Mouse (Mus musculus) neural tube, embryonic 15.5 days (tissue): ENCODE data around the gene Trim45. TPM values are rescaled to one million over a fixed set of nuclear protein-coding genes. Genes with fewer than 3 reads are reported as not detected.

Source experiments
- ATAC-seq: fragments of 200-750 bp; cut with Nextera tagmentation; 2 replicates; pipeline ENCODE4 v1.8.0; 2017; ENCODE audit warnings: mild to moderate bottlenecking, moderate TSS enrichment, moderate library complexity; ENCODE audit not compliant: low FRiP score
- H3K27ac ChIP-seq: fragments of 300-500 bp; sonication (generic); replicated peaks from 2 replicates; pipeline ENCODE4 v1.5.1; 2015; ENCODE audit warnings: mild to moderate bottlenecking, inconsistent platforms
- H3K27me3 ChIP-seq: fragments of 300-500 bp; sonication (generic); replicated peaks from 2 replicates; pipeline ENCODE4 v1.6.1; 2015; ENCODE audit warnings: inconsistent platforms
- H3K36me3 ChIP-seq: fragments of 300-500 bp; sonication (generic); 2 replicates; pipeline ENCODE4 v1.6.1; 2015; ENCODE audit warnings: inconsistent platforms
- H3K4me1 ChIP-seq: fragments of 300-500 bp; sonication (generic); 2 replicates; pipeline ENCODE4 v1.6.1; 2015; ENCODE audit warnings: inconsistent platforms
- H3K4me2 ChIP-seq: fragments of 300-500 bp; sonication (generic); 2 replicates; pipeline ENCODE4 v1.6.1; 2015; ENCODE audit warnings: inconsistent platforms, mild to moderate bottlenecking, moderate library complexity
- H3K4me3 ChIP-seq: fragments of 300-500 bp; sonication (generic); replicated peaks from 2 replicates; pipeline ENCODE4 v1.5.1; 2015; ENCODE audit warnings: mild to moderate bottlenecking, inconsistent platforms
- H3K9ac ChIP-seq: fragments of 300-500 bp; sonication (generic); replicated peaks from 2 replicates; pipeline ENCODE4 v1.6.1; 2015; ENCODE audit warnings: mild to moderate bottlenecking, inconsistent platforms
- H3K9me3 ChIP-seq: fragments of 300-500 bp; sonication (generic); replicated peaks from 2 replicates; pipeline ENCODE4 v1.6.1; 2016; ENCODE audit warnings: inconsistent platforms
- WGBS: fragments of 180-500 bp; shearing (Covaris S2); methylation state at CpG from one replicate; pipeline ENCODE4 v1.1.7; 2015; ENCODE audit warnings: mixed read lengths; 5-methylcytosine and 5-hydroxymethylcytosine counted together
- polyA plus RNA-seq: library from polyadenylated mRNA; unstranded; fragments of >200 nt; fragmentation: Nextera tagmentation; extraction: Ambion mirVana; gene quantifications from 2 replicates; pipeline ENCODE4 v1.2.1, GENCODE M21; 2015

The Trim45 gene
- polyA plus RNA-seq, 1 experiment from 2014 or later, result 6.8 TPM

- 63% methylated on average over 6 of the region's 6 CpGs for WGBS
- no peak overlapping the region for H3K4me2 ChIP-seq
- no peaks in the 10 kb centered on the region for H3K4me1 ChIP-seq
- H3K27ac ChIP-seq, result no peak overlapping the region
- H3K9me3 ChIP-seq, result no peaks in the 10 kb centered on the region
- H3K27me3 ChIP-seq, result no peaks in the 10 kb centered on the region
- H3K36me3 ChIP-seq, result peaks cover 36% of the 10 kb centered on the region
- H3K9ac ChIP-seq, result no peak overlapping the region
- ATAC-seq, result no peak
- H3K4me3 ChIP-seq, result no peak overlapping the region
These were observed 13.5 kb downstream of the Trim45 start for GRCm38 (mm10) chr3:100935521-100935920.

- WGBS, result 97% methylated on average over 6 of the region's 6 CpGs
- no peaks in the 10 kb centered on the region for H3K27me3 ChIP-seq
- no peak for ATAC-seq
These were observed 14.2 kb downstream of the Trim45 start for GRCm38 (mm10) chr3:100936201-100936600.

GRCm38 (mm10) chr3:100938211-100938610 is 16.2 kb downstream of the Trim45 start:
- Histone ChIP-seq H3K27ac (no peak overlapping the region), H3K4me3 (no peak overlapping the region), H3K9ac (no peak overlapping the region), H3K27me3 (no peaks in the 10 kb centered on the region), H3K4me1 (no peaks in the 10 kb centered on the region), H3K9me3 (no peaks in the 10 kb centered on the region), H3K4me2 (no peak overlapping the region), H3K36me3 (peaks cover 15% of the 10 kb centered on the region)
- 87% methylated on average over 4 of the region's 4 CpGs for WGBS
- ATAC-seq, result no peak

More at GRCm38 (mm10) chr3:100936201-100936600, 14.2 kb downstream of the Trim45 start:
- no peaks in the 10 kb centered on the region for H3K4me1 ChIP-seq
- peaks cover 34% of the 10 kb centered on the region for H3K36me3 ChIP-seq
- no peak overlapping the region for H3K4me2 ChIP-seq
- H3K27ac ChIP-seq, result no peak overlapping the region
- H3K9ac ChIP-seq, result no peak overlapping the region
- no peak overlapping the region for H3K4me3 ChIP-seq
- H3K9me3 ChIP-seq, result no peaks in the 10 kb centered on the region

GRCm38 (mm10) chr3:100940496-100941037 is 18.6 kb downstream of the Trim45 start:
- no peaks in the 10 kb centered on the region for H3K9me3 ChIP-seq
- no peak for ATAC-seq
- no peak overlapping the region for H3K4me3 ChIP-seq
- 91% methylated on average over 4 of the region's 4 CpGs for WGBS
- no peaks in the 10 kb centered on the region for H3K27me3 ChIP-seq
- no peak overlapping the region for H3K27ac ChIP-seq
- no peaks in the 10 kb centered on the region for H3K4me1 ChIP-seq
- no peaks in the 10 kb centered on the region; the same call in 1 of the 2 replicates for H3K36me3 ChIP-seq
- H3K9ac ChIP-seq, result no peak overlapping the region
- no peak overlapping the region for H3K4me2 ChIP-seq

GRCm38 (mm10) chr3:100947286-100947685 is 25.3 kb downstream of the Trim45 start:
- Histone ChIP-seq H3K4me3 (no peak overlapping the region), H3K4me2 (no peak overlapping the region), H3K9ac (no peak overlapping the region), H3K4me1 (no peaks in the 10 kb centered on the region), H3K9me3 (no peaks in the 10 kb centered on the region), H3K36me3 (peaks cover 3% of the 10 kb centered on the region; the same call in 1 of the 2 replicates), H3K27me3 (no peaks in the 10 kb centered on the region), H3K27ac (no peak overlapping the region)
- ATAC-seq, result no peak
- 95% methylated on average over 8 of the region's 8 CpGs for WGBS

GRCm38 (mm10) chr3:100951531-100951930 is 29.5 kb downstream of the Trim45 start:
- Histone ChIP-seq H3K27me3 (no peaks in the 10 kb centered on the region), H3K9ac (no peak overlapping the region), H3K36me3 (peaks cover 5% of the 10 kb centered on the region; the same call in 1 of the 2 replicates), H3K27ac (no peak overlapping the region), H3K9me3 (no peaks in the 10 kb centered on the region), H3K4me3 (no peak overlapping the region), H3K4me2 (no peak overlapping the region), H3K4me1 (no peaks in the 10 kb centered on the region)
- no peak for ATAC-seq
- 89% methylated on average over 4 of the region's 4 CpGs for WGBS

GRCm38 (mm10) chr3:100954616-100955015 is 32.6 kb downstream of the Trim45 start:
- H3K36me3 ChIP-seq, result 0 out of 2 replicates have a peak, but pooled peaks cover 3% of the 10 kb centered on the region
- H3K27ac ChIP-seq, result no peak overlapping the region
- H3K4me2 ChIP-seq, result no peak overlapping the region
- no peak overlapping the region for H3K4me3 ChIP-seq
- H3K27me3 ChIP-seq, result no peaks in the 10 kb centered on the region
- H3K9ac ChIP-seq, result no peak overlapping the region
- no peaks in the 10 kb centered on the region for H3K9me3 ChIP-seq
- no peaks in the 10 kb centered on the region for H3K4me1 ChIP-seq
- no peak for ATAC-seq

- H3K4me2 ChIP-seq, result no peak overlapping the region
- no peak overlapping the region for H3K27ac ChIP-seq
- H3K4me1 ChIP-seq, result no peaks in the 10 kb centered on the region
- no peaks in the 10 kb centered on the region for H3K36me3 ChIP-seq
- ATAC-seq, result no peak
- H3K9ac ChIP-seq, result no peak overlapping the region
- 85% methylated on average over 5 of the region's 5 CpGs for WGBS
- no peaks in the 10 kb centered on the region for H3K9me3 ChIP-seq
- no peak overlapping the region for H3K4me3 ChIP-seq
- no peaks in the 10 kb centered on the region for H3K27me3 ChIP-seq
These were observed 39.0 kb downstream of the Trim45 start for GRCm38 (mm10) chr3:100961007-100961406.

GRCm38 (mm10) chr3:100961501-100961900 is 39.5 kb downstream of the Trim45 start:
- Histone ChIP-seq H3K9me3 (no peaks in the 10 kb centered on the region), H3K4me1 (no peaks in the 10 kb centered on the region), H3K27ac (no peak overlapping the region), H3K36me3 (no peaks in the 10 kb centered on the region), H3K4me2 (no peak overlapping the region), H3K9ac (no peak overlapping the region), H3K4me3 (no peak overlapping the region), H3K27me3 (no peaks in the 10 kb centered on the region)
- no peak for ATAC-seq
- WGBS, result 92% methylated on average over 7 of the region's 7 CpGs

GRCm38 (mm10) chr3:100963849-100964542 is 42.0 kb downstream of the Trim45 start:
- Histone ChIP-seq H3K27ac (no peak overlapping the region; the same call in 1 of the 2 replicates), H3K4me3 (no peak overlapping the region), H3K4me2 (no peak overlapping the region), H3K36me3 (no peaks in the 10 kb centered on the region), H3K27me3 (no peaks in the 10 kb centered on the region), H3K4me1 (peaks cover 3% of the 10 kb centered on the region; the same call in 1 of the 2 replicates), H3K9ac (no peak overlapping the region), H3K9me3 (no peaks in the 10 kb centered on the region)
- WGBS, result 71% methylated on average over 14 of the region's 14 CpGs
- ATAC-seq, result peak; percentile 67

- peak; percentile 98 for ATAC-seq
- Histone ChIP-seq H3K27me3 (no peaks in the 10 kb centered on the region), H3K4me2 (peak within 1 kb of the TSS; percentile 94), H3K9me3 (no peaks in the 10 kb centered on the region), H3K9ac (peak within 1 kb of the TSS; percentile 66), H3K27ac (no peak within 1 kb of the TSS), H3K4me3 (peak within 1 kb of the TSS; percentile 68), H3K36me3 (no peaks in the 10 kb centered on the region), H3K4me1 (peaks cover 11% of the 10 kb centered on the region)
- WGBS, result under 1% methylated on average over 40 of the region's 40 CpGs
These were observed 47.3 kb downstream of the Trim45 start, which contains the start of gene Ttf2 for GRCm38 (mm10) chr3:100969176-100969917. TSS of gene Ttf2 (minus strand) at chr3:100969663.

- no peak overlapping the region for H3K9ac ChIP-seq
- no peak for ATAC-seq
- H3K27me3 ChIP-seq, result no peaks in the 10 kb centered on the region
- H3K4me1 ChIP-seq, result peaks cover 14% of the 10 kb centered on the region
- no peaks in the 10 kb centered on the region for H3K36me3 ChIP-seq
- H3K9me3 ChIP-seq, result no peaks in the 10 kb centered on the region
- H3K4me2 ChIP-seq, result no peak overlapping the region
- H3K27ac ChIP-seq, result no peak overlapping the region
- WGBS, result 2% methylated on average over 1 of the region's 1 CpGs
- H3K4me3 ChIP-seq, result no peak overlapping the region
These were observed 51.9 kb downstream of the Trim45 start for GRCm38 (mm10) chr3:100973906-100974305.
